In genomic region chrX:164971206-164971605, GRCm38 (mm10) we compare ENCODE assay signal across 27 mouse cellular contexts. TPM values are rescaled to one million over a fixed set of nuclear protein-coding genes. Genes with fewer than 3 reads are reported as not detected.
DNase-seq lines count a peak whose midpoint lies in the region; ATAC-seq and TF ChIP-seq lines count a peak whose summit lies in the region.
"Had no signal": no experiment of that assay in that cellular context is flagged by ENCODE, and none has a peak within 500 bp of the region (broad histone marks: within the 10 kb centered on the region; RNA-seq: fewer than 3 reads in every experiment).

No protein-coding gene starts in this region.

- no peaks in the 10 kb centered on the region for H3K36me3 ChIP-seq in lung, postnatal 0 days (ENCODE audit: insufficient read depth, low read length)
- no peaks in the 10 kb centered on the region for H3K36me3 ChIP-seq in stomach, embryonic 14.5 days (ENCODE audit: control insufficient read depth, insufficient read depth, low read length)
- H3K36me3 ChIP-seq in stomach, embryonic 16.5 days (ENCODE audit: control insufficient read depth, insufficient read depth, low read length): no peaks in the 10 kb centered on the region
- H3K36me3 ChIP-seq: forebrain, embryonic 10.5 days; heart, embryonic 12.5 days; heart, embryonic 15.5 days; hindbrain, embryonic 10.5 days; hindbrain, embryonic 13.5 days had no signal

- WGBS in lung, postnatal 0 days: 69% methylated on average over 3 of the region's 3 CpGs
- 69% methylated on average over 3 of the region's 3 CpGs for WGBS in stomach, embryonic 14.5 days
- 63% methylated on average over 3 of the region's 3 CpGs for WGBS in stomach, embryonic 16.5 days

- H3K4me1 ChIP-seq in lung, postnatal 0 days (ENCODE audit: insufficient read depth, low read depth, low read length): no peaks in the 10 kb centered on the region
- no peaks in the 10 kb centered on the region for H3K4me1 ChIP-seq in stomach, embryonic 14.5 days (ENCODE audit: control insufficient read depth, insufficient read depth, low read length)
- no peaks in the 10 kb centered on the region for H3K4me1 ChIP-seq in stomach, embryonic 16.5 days (ENCODE audit: control insufficient read depth, insufficient read depth, low read length)
- H3K4me1 ChIP-seq: forebrain, embryonic 10.5 days; forebrain, embryonic 13.5 days; heart, embryonic 12.5 days; heart, embryonic 15.5 days; hindbrain, embryonic 10.5 days; hindbrain, embryonic 13.5 days had no signal

- no peak for ATAC-seq in lung, postnatal 0 days
- peak; percentile 28; the same call in 1 of the 2 replicates for ATAC-seq in stomach, embryonic 14.5 days (ENCODE audit: insufficient number of reproducible peaks, insufficient read depth, low FRiP score, low read depth)
- ATAC-seq in stomach, embryonic 16.5 days (ENCODE audit: insufficient read depth, low FRiP score): peak; percentile 64; the same call in 1 of the 2 replicates
- ATAC-seq: CD4-positive, CD25-positive, alpha-beta regulatory T cell, adult 4 months; forebrain, embryonic 13.5 days; forebrain, embryonic 16.5 days; hindbrain, embryonic 16.5 days had no signal

- H3K4me2 ChIP-seq in lung, postnatal 0 days (replicated peaks; ENCODE audit: low read depth, low read length): no peak overlapping the region
- no peak overlapping the region for H3K4me2 ChIP-seq in stomach, embryonic 14.5 days (replicated peaks; ENCODE audit: low read depth, low read length)
- H3K4me2 ChIP-seq in stomach, embryonic 16.5 days (ENCODE audit: low read depth, low read length): no peak overlapping the region
- H3K4me2 ChIP-seq: forebrain, embryonic 13.5 days; heart, embryonic 12.5 days; heart, embryonic 15.5 days; hindbrain, embryonic 13.5 days had no signal

- TF ChIP-seq EP300 in lung, postnatal 0 days (IDR thresholded peaks at IDR 0.05): no peak

- H3K4me3 ChIP-seq in lung, postnatal 0 days (ENCODE audit: low read depth, low read length): no peak overlapping the region
- no peak overlapping the region for H3K4me3 ChIP-seq in stomach, embryonic 14.5 days (ENCODE audit: low read depth, low read length)
- no peak overlapping the region for H3K4me3 ChIP-seq in stomach, embryonic 16.5 days (replicated peaks; ENCODE audit: low read length)
- H3K4me3 ChIP-seq: forebrain, embryonic 10.5 days; forebrain, embryonic 13.5 days; heart, embryonic 12.5 days; heart, embryonic 15.5 days; hindbrain, embryonic 10.5 days; hindbrain, embryonic 13.5 days had no signal

- H3K27me3 ChIP-seq in lung, postnatal 0 days (replicated peaks; ENCODE audit: insufficient read depth, low read length): no peaks in the 10 kb centered on the region
- no peaks in the 10 kb centered on the region for H3K27me3 ChIP-seq in stomach, embryonic 14.5 days (ENCODE audit: control insufficient read depth, insufficient read depth, low read length)
- H3K27me3 ChIP-seq in stomach, embryonic 16.5 days (ENCODE audit: control insufficient read depth, insufficient read depth, low read length): no peaks in the 10 kb centered on the region; the same call in 1 of the 2 replicates
- H3K27me3 ChIP-seq: forebrain, embryonic 13.5 days; heart, embryonic 12.5 days; heart, embryonic 15.5 days; hindbrain, embryonic 13.5 days had no signal

- H3K27ac ChIP-seq in lung, postnatal 0 days (ENCODE audit: low read length): no peak overlapping the region
- H3K27ac ChIP-seq in stomach, embryonic 14.5 days (ENCODE audit: low read length): no peak overlapping the region
- H3K27ac ChIP-seq in stomach, embryonic 16.5 days (ENCODE audit: low read length): peak overlapping the region; percentile 47; the same call in 1 of the 2 replicates
- H3K27ac ChIP-seq: forebrain, embryonic 10.5 days; forebrain, embryonic 13.5 days; heart, embryonic 15.5 days; hindbrain, embryonic 10.5 days; hindbrain, embryonic 13.5 days had no signal

- H3K9me3 ChIP-seq in lung, postnatal 0 days (ENCODE audit: low read length): no peaks in the 10 kb centered on the region
- no peaks in the 10 kb centered on the region for H3K9me3 ChIP-seq in stomach, embryonic 14.5 days (ENCODE audit: control insufficient read depth, low read depth, low read length)
- H3K9me3 ChIP-seq in stomach, embryonic 16.5 days (replicated peaks; ENCODE audit: control insufficient read depth, low read length): no peaks in the 10 kb centered on the region
- H3K9me3 ChIP-seq: forebrain, embryonic 10.5 days; forebrain, embryonic 13.5 days; heart, embryonic 12.5 days; heart, embryonic 15.5 days; hindbrain, embryonic 10.5 days; hindbrain, embryonic 13.5 days had no signal

- DNase-seq in lung, postnatal 0 days (ENCODE audit: low spot score): peak; percentile 12
- DNase-seq in lung, postnatal 25 days (ENCODE audit: low spot score): no peak
- no peak for DNase-seq in c-Kit-positive CD71-positive TER-119-positive erythroid progenitor cells, embryonic 14.5 days (ENCODE audit: low spot score)
- DNase-seq in testis, postnatal 10 days (ENCODE audit: low spot score): no peak
- DNase-seq: adrenal gland, adult 2 months; adrenal gland, postnatal 14 days; cerebellum, adult 11-12 months; cerebellum, adult 8-10 months; cerebellum, postnatal 14 days; gastrocnemius, postnatal 10 days; gastrocnemius, postnatal 36 days; heart, postnatal 10 days; heart, postnatal 36 days had no signal

- H3K9ac ChIP-seq in lung, postnatal 0 days (replicated peaks; ENCODE audit: low read depth): no peak overlapping the region
- no peak overlapping the region for H3K9ac ChIP-seq in stomach, embryonic 14.5 days (replicated peaks; ENCODE audit: low read depth, low read length)
- H3K9ac ChIP-seq in stomach, embryonic 16.5 days (ENCODE audit: low read length): no peak overlapping the region
- H3K9ac ChIP-seq: forebrain, embryonic 13.5 days; heart, embryonic 12.5 days; heart, embryonic 15.5 days; hindbrain, embryonic 13.5 days had no signal

- no peak for TF ChIP-seq CTCF in lung, postnatal 0 days (IDR thresholded peaks at IDR 0.05)

RNA-seq across cellular contexts. Expression of gene Mospd2, which starts 9.0 kb away (rescaled TPM):
- polyA plus RNA-seq in lung, postnatal 0 days (2015; fragmentation: Nextera tagmentation; extraction: Ambion mirVana): 39.9 and 42.5 TPM in 2 replicates
- polyA plus RNA-seq in stomach, embryonic 14.5 days (2014; fragmentation: Nextera tagmentation; extraction: Ambion mirVana): 31.6 and 33.8 TPM in 2 replicates
- 31.3 and 31.7 TPM in 2 replicates for polyA plus RNA-seq in stomach, embryonic 16.5 days (2015; fragmentation: Nextera tagmentation; extraction: Ambion mirVana)

RNA-seq across cellular contexts. Expression of gene Fancb, which starts 9.2 kb away (rescaled TPM):
- polyA plus RNA-seq in lung, postnatal 0 days (2015; fragmentation: Nextera tagmentation; extraction: Ambion mirVana): 3.4 and 3.7 TPM in 2 replicates
- 12.0 and 13.2 TPM in 2 replicates for polyA plus RNA-seq in stomach, embryonic 14.5 days (2014; fragmentation: Nextera tagmentation; extraction: Ambion mirVana)
- 11.4 and 12.7 TPM in 2 replicates for polyA plus RNA-seq in stomach, embryonic 16.5 days (2015; fragmentation: Nextera tagmentation; extraction: Ambion mirVana)

RNA-seq across cellular contexts. Expression of gene Gm17604, which starts 33.4 kb away (rescaled TPM):
- polyA plus RNA-seq in lung, postnatal 0 days (2015; fragmentation: Nextera tagmentation; extraction: Ambion mirVana): not detected in 2 replicates
- polyA plus RNA-seq in stomach, embryonic 14.5 days (2014; fragmentation: Nextera tagmentation; extraction: Ambion mirVana): not detected in 2 replicates
- not detected in 2 replicates for polyA plus RNA-seq in stomach, embryonic 16.5 days (2015; fragmentation: Nextera tagmentation; extraction: Ambion mirVana)
- polyA plus RNA-seq: adrenal gland, adult 2 months; C2C12; CD4-positive, CD25-positive, alpha-beta regulatory T cell, adult 4 months; embryonic facial prominence, embryonic 11.5 days; embryonic facial prominence, embryonic 14.5 days; forebrain, embryonic 10.5 days; forebrain, embryonic 13.5 days; forebrain, embryonic 16.5 days; heart, embryonic 12.5 days; heart, embryonic 15.5 days; hindbrain, embryonic 10.5 days; hindbrain, embryonic 13.5 days; hindbrain, embryonic 16.5 days had no signal
